Mouse (Mus musculus) layer of hippocampus, adult 2 months (tissue): Measurements from ENCODE around the gene Il1b. TPM values are rescaled to one million over a fixed set of nuclear protein-coding genes. Genes with fewer than 3 reads are reported as not detected.

Source experiments
- DNase-seq, 2 experiments: peaks; one replicate each; pipeline ENCODE4 v3.0.0; 2022; ENCODE audit warnings: low spot score in 2 of 2
- H3K27ac ChIP-seq: fragments of 200-600 bp; 2 replicates; pipeline ENCODE4 v1.8.1; 2022
- H3K4me3 ChIP-seq: fragments of 200-600 bp; 2 replicates; pipeline ENCODE4 v1.8.1; 2022; ENCODE audit warnings: mild to moderate bottlenecking
- CTCF ChIP-seq: fragments of 200-600 bp; conservative IDR thresholded peaks from 2 replicates; pipeline ENCODE4 v1.8.1; 2022; ENCODE audit warnings: antibody characterized with exemption, mild to moderate bottlenecking, moderate library complexity
- long read RNA-seq, 2 experiments: library from polyadenylated mRNA; stranded (forward); transcript quantifications; one replicate each; pipeline ENCODE4 v2.0.0; 2021; ENCODE audit warnings: borderline mapping rate in 2 of 2
- total RNA-seq, 2 experiments: library from RNA; stranded (reverse); gene quantifications; 2 replicates each; pipeline ENCODE4 v1.2.3; 2021

Il1b gene
- total RNA-seq, result not detected
- long read RNA-seq, experiment 1, result 0 reads
- long read RNA-seq, experiment 2, result 0 reads

GRCm38 (mm10) chr2:129371039-129371438 lies at the start of gene Il1b:
Il1b (minus strand) TSS chr2:129371139.
- H3K27ac ChIP-seq, result no peak within 1 kb of the TSS
- no peak for DNase-seq
- no peak for TF ChIP-seq CTCF
- H3K4me3 ChIP-seq, result no peak within 1 kb of the TSS

GRCm38 (mm10) chr2:129419361-129419880 lies 48.5 kb upstream of the Il1b start:
- DNase-seq, result no peak
- Histone ChIP-seq H3K27ac (no peak overlapping the region), H3K4me3 (no peak overlapping the region)
- no peak for TF ChIP-seq CTCF

- no peak overlapping the region for H3K4me3 ChIP-seq
- H3K27ac ChIP-seq, result peak overlapping the region; percentile 32; the same call in 1 of the 2 replicates
- no peak for TF ChIP-seq CTCF
- peak in 1 of 2 experiments; percentile 17 for DNase-seq
Measured at GRCm38 (mm10) chr2:129414593-129414992, 43.7 kb upstream of the Il1b start.

GRCm38 (mm10) chr2:129413488-129413887 lies 42.5 kb upstream of the Il1b start:
- no peak for DNase-seq
- H3K4me3 ChIP-seq, result no peak overlapping the region
- no peak for TF ChIP-seq CTCF
- no peak overlapping the region for H3K27ac ChIP-seq

GRCm38 (mm10) chr2:129411651-129412050 lies 40.7 kb upstream of the Il1b start:
- Histone ChIP-seq H3K27ac (no peak overlapping the region), H3K4me3 (no peak overlapping the region)
- no peak for DNase-seq
- TF ChIP-seq CTCF, result no peak

GRCm38 (mm10) chr2:129410344-129410743 lies 39.4 kb upstream of the Il1b start:
- no peak overlapping the region for H3K4me3 ChIP-seq
- no peak overlapping the region for H3K27ac ChIP-seq
- DNase-seq, result no peak
- TF ChIP-seq CTCF, result no peak

- TF ChIP-seq CTCF, result peak; percentile 92
- Histone ChIP-seq H3K4me3 (no peak overlapping the region), H3K27ac (no peak overlapping the region)
- DNase-seq, result peak; percentile 73 to 81
Measured at GRCm38 (mm10) chr2:129408476-129408875, 37.5 kb upstream of the Il1b start.

GRCm38 (mm10) chr2:129407596-129407995 lies 36.7 kb upstream of the Il1b start:
- Histone ChIP-seq H3K27ac (no peak overlapping the region), H3K4me3 (no peak overlapping the region)
- DNase-seq, result no peak
- no peak for TF ChIP-seq CTCF

- peak; percentile 54 for TF ChIP-seq CTCF
- H3K27ac ChIP-seq, result no peak overlapping the region
Measured at GRCm38 (mm10) chr2:129406508-129406907, 35.6 kb upstream of the Il1b start.

GRCm38 (mm10) chr2:129403786-129404185 lies 32.8 kb upstream of the Il1b start:
- no peak for TF ChIP-seq CTCF
- H3K27ac ChIP-seq, result no peak overlapping the region
- DNase-seq, result no peak
- no peak overlapping the region for H3K4me3 ChIP-seq

More at GRCm38 (mm10) chr2:129406508-129406907, 35.6 kb upstream of the Il1b start:
- no peak overlapping the region for H3K4me3 ChIP-seq
- no peak for DNase-seq

GRCm38 (mm10) chr2:129402330-129402729 lies 31.4 kb upstream of the Il1b start:
- DNase-seq, result no peak
- no peak for TF ChIP-seq CTCF
- Histone ChIP-seq H3K27ac (no peak overlapping the region), H3K4me3 (no peak overlapping the region)

GRCm38 (mm10) chr2:129401803-129402202 lies 30.9 kb upstream of the Il1b start:
- DNase-seq, result no peak
- Histone ChIP-seq H3K27ac (no peak overlapping the region), H3K4me3 (no peak overlapping the region)
- no peak for TF ChIP-seq CTCF

GRCm38 (mm10) chr2:129398176-129398575 lies 27.2 kb upstream of the Il1b start:
- no peak for TF ChIP-seq CTCF
- DNase-seq, result no peak
- H3K4me3 ChIP-seq, result no peak overlapping the region
- no peak overlapping the region for H3K27ac ChIP-seq

GRCm38 (mm10) chr2:129393524-129393923 lies 22.6 kb upstream of the Il1b start:
- no peak overlapping the region for H3K4me3 ChIP-seq
- no peak for DNase-seq

More at GRCm38 (mm10) chr2:129393524-129393923, 22.6 kb upstream of the Il1b start:
- no peak overlapping the region for H3K27ac ChIP-seq
- TF ChIP-seq CTCF, result peak; percentile 72
